Mouse (Mus musculus) spleen, adult 2 months (tissue): ENCODE measurements around the gene 1110008L16Rik. TPM values are rescaled to one million over a fixed set of nuclear protein-coding genes. Genes with fewer than 3 reads are reported as not detected.

Source experiments
- DNase-seq, 2 experiments: peaks; one replicate each; pipeline versions ENCODE4 v3.0.0 to v3.0.0-alpha.2; 2012 to 2021; ENCODE audit warnings: low spot score in 2 of 2, low read depth in 1 of 2
- H3K27ac ChIP-seq: fragments of 200-500 bp; 2 replicates; pipeline ENCODE4 v1.5.1; 2012; ENCODE audit warnings: low read length, inconsistent platforms; ENCODE audit not compliant: insufficient read depth
- H3K27me3 ChIP-seq: fragments of 200-500 bp; 2 replicates; pipeline ENCODE4 v1.6.1; 2012; ENCODE audit warnings: mild to moderate bottlenecking, moderate library complexity, low read length, inconsistent platforms; ENCODE audit not compliant: control insufficient read depth, insufficient read depth
- H3K36me3 ChIP-seq: fragments of 200-500 bp; 2 replicates; pipeline ENCODE4 v1.6.1; 2012; ENCODE audit warnings: mild to moderate bottlenecking, low read length, inconsistent platforms; ENCODE audit not compliant: control insufficient read depth, insufficient read depth
- H3K4me1 ChIP-seq: fragments of 200-500 bp; 2 replicates; pipeline ENCODE4 v1.6.1; 2011; ENCODE audit warnings: inconsistent platforms; ENCODE audit not compliant: control insufficient read depth, insufficient read depth, insufficient read length
- H3K4me3 ChIP-seq: fragments of 200-500 bp; 2 replicates; pipeline ENCODE4 v1.5.1; 2011; ENCODE audit warnings: mild to moderate bottlenecking, inconsistent platforms; ENCODE audit not compliant: insufficient read depth, insufficient read length; ENCODE audit errors: extremely low read depth
- CTCF ChIP-seq: fragments of 200-500 bp; IDR thresholded peaks from 2 replicates; pipeline ENCODE4 v1.5.1; 2011; ENCODE audit warnings: mild to moderate bottlenecking, inconsistent platforms; ENCODE audit not compliant: insufficient read depth, insufficient read length, insufficient replicate concordance; ENCODE audit errors: extremely low read depth
- POLR2A ChIP-seq: fragments of 200-500 bp; IDR thresholded peaks from 2 replicates; pipeline ENCODE4 v1.6.1; 2011; ENCODE audit warnings: low read depth, low read length, inconsistent platforms
- WGBS: fragments of 180-500 bp; shearing (Covaris S2); methylation state at CpG from one replicate; pipeline ENCODE4 v1.1.7; 2018; 5-methylcytosine and 5-hydroxymethylcytosine counted together
- polyA plus RNA-seq: library from polyadenylated mRNA; depleted of rRNA; stranded (reverse); fragments of >200 nt; gene quantifications from 2 replicates; pipeline ENCODE4 v1.2.3, GENCODE M21; 2012; rRNA removed

1110008L16Rik gene
- polyA plus RNA-seq, 1 experiment = 1.4 TPM

DNA sequence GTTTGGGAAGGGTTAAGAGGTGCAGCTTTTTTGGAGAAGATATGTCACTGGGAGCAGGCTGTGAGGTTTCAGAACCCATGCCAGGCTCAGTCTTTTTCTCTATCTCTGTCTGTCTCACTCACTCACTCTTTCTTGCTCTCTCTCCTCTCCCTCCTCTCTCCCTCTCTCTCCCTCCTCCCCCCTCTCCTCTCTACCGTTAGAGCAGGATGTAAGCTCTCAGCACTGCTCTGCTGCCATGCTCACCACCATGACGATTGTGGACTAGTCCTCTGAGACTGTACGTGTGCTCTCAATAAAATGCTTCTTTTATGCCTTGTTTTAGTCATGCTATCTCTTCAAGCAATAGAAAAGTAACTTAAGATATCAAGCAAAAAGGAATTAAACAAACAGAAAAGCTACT is 122.7 kb downstream of the 1110008L16Rik start:
- DNase-seq = peak in 1 of 2 experiments; percentile 34
- H3K4me1 ChIP-seq = peaks cover 7% of the 10 kb centered on the region; the same call in 1 of the 2 replicates
- no peaks in the 10 kb centered on the region for H3K27me3 ChIP-seq
- H3K27ac ChIP-seq = 0 out of 2 replicates have a peak overlapping the region, but pooled peaks have one; percentile 28
- no peak overlapping the region for H3K4me3 ChIP-seq
- 3% methylated on average over 3 of the region's 3 CpGs for WGBS
- TF ChIP-seq POLR2A = no peak
- TF ChIP-seq CTCF = no peak
- peaks cover 15% of the 10 kb centered on the region for H3K36me3 ChIP-seq

GRCm38 (mm10) chr12:55426300-55426699 is 126.9 kb downstream of the 1110008L16Rik start:
- Histone ChIP-seq H3K36me3 (no peaks in the 10 kb centered on the region), H3K27ac (no peak overlapping the region), H3K4me1 (peaks cover 12% of the 10 kb centered on the region; the same call in 1 of the 2 replicates), H3K4me3 (no peak overlapping the region), H3K27me3 (no peaks in the 10 kb centered on the region)
- TF ChIP-seq POLR2A (no peak), CTCF (no peak)
- 89% methylated on average over 7 of the region's 7 CpGs for WGBS
- DNase-seq = no peak

DNA sequence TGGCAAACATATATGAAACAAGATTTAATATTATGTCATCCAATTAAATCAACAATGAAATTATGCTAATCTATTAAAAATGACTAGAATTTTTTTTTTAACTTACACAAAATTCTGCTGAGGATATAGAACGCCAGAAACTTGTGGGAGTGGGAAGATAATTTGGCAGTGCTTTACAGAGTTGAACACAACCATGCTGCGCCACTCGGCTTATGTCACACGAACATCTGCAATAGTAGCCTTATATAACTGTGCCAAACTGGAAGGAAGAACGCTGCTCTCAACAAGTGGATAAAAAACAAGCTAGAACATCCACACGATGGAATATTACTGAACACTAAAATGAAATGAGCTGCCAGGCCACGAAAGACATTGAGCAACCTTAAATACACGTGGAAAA is 129.8 kb downstream of the 1110008L16Rik start:
- H3K4me3 ChIP-seq = no peak overlapping the region
- WGBS = 82% methylated on average over 8 of the region's 8 CpGs
- H3K27me3 ChIP-seq = no peaks in the 10 kb centered on the region
- H3K27ac ChIP-seq = no peak overlapping the region
- no peak for TF ChIP-seq CTCF
- no peak for TF ChIP-seq POLR2A
- no peaks in the 10 kb centered on the region for H3K36me3 ChIP-seq
- peaks cover 10% of the 10 kb centered on the region; the same call in 1 of the 2 replicates for H3K4me1 ChIP-seq
- DNase-seq = no peak

DNA sequence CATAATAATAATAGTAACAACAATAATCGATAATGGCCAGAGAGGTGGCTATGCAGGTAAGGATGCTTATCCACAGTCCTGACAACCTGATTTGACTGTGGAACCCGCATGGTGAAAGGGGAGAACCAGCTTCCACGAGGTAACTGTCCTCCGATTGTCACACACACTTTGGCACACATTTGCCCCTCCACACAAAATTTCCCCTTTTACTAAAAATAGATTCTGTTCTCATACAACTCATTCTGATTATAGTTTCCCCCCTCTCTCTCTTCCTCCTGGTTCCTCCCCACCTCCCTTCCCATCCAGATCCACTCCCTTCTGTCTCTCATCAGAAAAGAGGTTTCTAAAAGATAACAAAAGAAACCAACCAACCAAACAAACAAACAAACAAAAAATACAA is 130.6 kb downstream of the 1110008L16Rik start:
- no peak for TF ChIP-seq CTCF
- no peak for TF ChIP-seq POLR2A
- Histone ChIP-seq H3K27ac (no peak overlapping the region), H3K27me3 (no peaks in the 10 kb centered on the region), H3K4me1 (peaks cover 15% of the 10 kb centered on the region; the same call in 1 of the 2 replicates), H3K4me3 (no peak overlapping the region), H3K36me3 (no peaks in the 10 kb centered on the region)
- DNase-seq = no peak
- 43% methylated on average over 4 of the region's 4 CpGs for WGBS

Other genes with a start within 250 kb of the 1110008L16Rik start
- 2.2 and 3.1 TPM in 2 replicates for gene 2700097O09Rik, start 219.5 kb upstream of the 1110008L16Rik start, polyA plus RNA-seq
- 10.5 and 10.6 TPM in 2 replicates for gene Srp54a, start 219.3 kb upstream of the 1110008L16Rik start, polyA plus RNA-seq
- 3.4 and 4.9 TPM in 2 replicates for gene Fam177a, start 175.1 kb upstream of the 1110008L16Rik start, polyA plus RNA-seq
- 15.2 and 16.2 TPM in 2 replicates for gene Srp54b, start 144.5 kb upstream of the 1110008L16Rik start, polyA plus RNA-seq
- not detected in 2 replicates for gene 1700047I17Rik2, start 100.0 kb upstream of the 1110008L16Rik start, polyA plus RNA-seq
- 2.6 and 3.8 TPM in 2 replicates for gene Srp54c, start 69.4 kb upstream of the 1110008L16Rik start, polyA plus RNA-seq
- 1.1 and 1.2 TPM in 2 replicates for gene Ppp2r3c, start 3.4 kb downstream of the 1110008L16Rik start, polyA plus RNA-seq
- 16.5 and 20.1 TPM in 2 replicates for gene Psma6, start 84.6 kb downstream of the 1110008L16Rik start, polyA plus RNA-seq
- 287 and 388 TPM in 2 replicates for gene Nfkbia, start 193.1 kb downstream of the 1110008L16Rik start, polyA plus RNA-seq